Mouse (Mus musculus) erythroblast, adult 5-6 weeks (primary cell): Measurements from ENCODE around the gene Cenpv. TPM values are rescaled to one million over a fixed set of nuclear protein-coding genes. Genes with fewer than 3 reads are reported as not detected.

ENCODE experiments used
- ATAC-seq: replicated peaks from 2 replicates; pipeline ENCODE4 v1.8.0; 2016; ENCODE audit warnings: moderate number of reproducible peaks, mild to moderate bottlenecking, moderate TSS enrichment, inconsistent platforms; ENCODE audit not compliant: poor library complexity, low FRiP score, severe bottlenecking
- total RNA-seq, 2 experiments: library from RNA; stranded (forward) in 1 of 2; stranded (reverse) in 1 of 2; fragments of 150-400 nt in 1 of 2; fragments of 200-764, 138-1000 nt in 1 of 2; gene quantifications; 2 replicates each; pipeline versions ENCODE4 v1.2.3 to v1.2.4; 2015 to 2017; ENCODE audit warnings: low replicate concordance in 2 of 2

The Cenpv gene
- total RNA-seq (2015; ENCODE audit: low replicate concordance): 1.7 and 9.6 TPM in 2 replicates
- total RNA-seq (2017; ENCODE audit: low replicate concordance): 5.7 and 14.6 TPM in 2 replicates

- peak; percentile 71; the same call in 1 of the 2 replicates for ATAC-seq
Observed at GRCm38 (mm10) chr11:62539089-62539890, at the start of gene Cenpv. Cenpv (minus strand) TSS chr11:62539261.

DNA sequence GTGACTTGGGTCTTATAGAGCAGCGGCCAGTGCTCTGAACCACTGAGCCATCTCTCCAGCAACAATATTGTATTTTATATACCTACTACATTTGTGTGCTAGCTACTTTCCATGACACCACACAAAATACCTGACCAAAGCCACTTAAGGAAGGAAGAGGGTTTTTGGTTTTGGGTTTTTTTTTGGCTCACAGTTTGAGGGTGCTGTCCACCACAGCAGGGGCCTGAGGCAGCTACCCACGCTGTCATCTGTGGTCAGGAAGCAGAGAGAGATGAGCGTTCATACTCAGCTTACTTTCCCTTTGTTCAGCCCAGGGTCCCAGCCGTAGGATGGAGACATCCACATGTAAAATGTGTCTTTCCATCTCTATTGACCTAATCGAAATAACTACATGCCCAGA lies 48.0 kb upstream of the Cenpv start:
- ATAC-seq: no peak

DNA sequence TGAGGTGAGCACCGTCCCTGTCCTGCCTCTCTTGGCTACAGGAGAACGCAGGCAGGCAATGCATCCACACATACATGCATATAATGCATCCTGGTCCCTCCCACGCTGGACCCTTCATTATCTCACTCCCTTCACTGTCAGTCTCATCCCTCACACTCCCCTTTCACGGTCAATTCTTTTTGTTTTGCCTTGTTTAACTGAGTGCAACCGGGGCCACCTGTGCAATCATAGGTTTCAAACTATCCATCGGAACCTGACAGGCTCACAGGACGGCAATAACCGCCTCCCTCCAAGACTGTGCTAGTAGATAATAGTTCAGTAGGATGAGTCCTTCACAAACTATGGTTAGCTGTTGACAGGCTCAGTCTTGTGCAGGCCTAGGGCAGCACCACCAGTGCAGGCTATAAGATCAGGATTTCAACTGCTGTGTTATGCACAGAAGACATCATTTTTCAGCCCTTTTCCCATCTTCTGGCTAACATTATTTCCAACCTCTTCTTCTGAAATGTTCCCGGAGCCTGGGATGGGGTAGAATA lies 45.7 kb upstream of the Cenpv start:
- no peak for ATAC-seq

- ATAC-seq: no peak
Observed at GRCm38 (mm10) chr11:62583031-62583430, 44.0 kb upstream of the Cenpv start.

DNA sequence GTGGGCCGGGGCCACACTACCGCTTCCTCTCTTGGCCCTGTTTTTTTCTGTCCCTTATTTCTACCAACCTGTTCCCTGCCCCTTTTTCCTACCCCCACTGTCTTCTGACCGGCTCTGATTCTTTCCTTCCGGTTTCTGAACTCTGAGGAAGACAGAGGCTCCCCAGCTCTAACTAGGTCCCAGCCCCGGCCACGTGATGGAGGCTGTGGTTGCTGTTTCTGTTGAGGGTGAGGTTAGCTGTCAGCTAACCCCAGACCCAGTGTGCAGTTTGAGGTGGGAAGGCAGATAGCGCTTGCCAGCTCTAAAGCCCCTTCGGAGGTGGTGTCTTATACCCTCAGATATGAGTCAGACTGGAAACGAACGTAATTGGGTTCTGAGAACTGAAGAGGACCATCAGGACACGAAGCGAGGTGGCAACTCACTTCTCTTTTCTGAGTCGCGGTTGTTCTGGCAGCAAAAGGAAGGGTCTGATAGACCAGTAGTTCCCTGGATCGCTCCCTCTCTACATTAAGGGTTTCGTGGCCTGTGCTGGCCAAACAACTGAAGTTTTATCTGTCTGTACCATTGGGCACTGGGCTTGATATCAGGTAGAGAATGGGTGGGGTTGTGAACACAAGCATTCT lies 37.6 kb upstream of the Cenpv start:
- ATAC-seq: peak; percentile 40

DNA sequence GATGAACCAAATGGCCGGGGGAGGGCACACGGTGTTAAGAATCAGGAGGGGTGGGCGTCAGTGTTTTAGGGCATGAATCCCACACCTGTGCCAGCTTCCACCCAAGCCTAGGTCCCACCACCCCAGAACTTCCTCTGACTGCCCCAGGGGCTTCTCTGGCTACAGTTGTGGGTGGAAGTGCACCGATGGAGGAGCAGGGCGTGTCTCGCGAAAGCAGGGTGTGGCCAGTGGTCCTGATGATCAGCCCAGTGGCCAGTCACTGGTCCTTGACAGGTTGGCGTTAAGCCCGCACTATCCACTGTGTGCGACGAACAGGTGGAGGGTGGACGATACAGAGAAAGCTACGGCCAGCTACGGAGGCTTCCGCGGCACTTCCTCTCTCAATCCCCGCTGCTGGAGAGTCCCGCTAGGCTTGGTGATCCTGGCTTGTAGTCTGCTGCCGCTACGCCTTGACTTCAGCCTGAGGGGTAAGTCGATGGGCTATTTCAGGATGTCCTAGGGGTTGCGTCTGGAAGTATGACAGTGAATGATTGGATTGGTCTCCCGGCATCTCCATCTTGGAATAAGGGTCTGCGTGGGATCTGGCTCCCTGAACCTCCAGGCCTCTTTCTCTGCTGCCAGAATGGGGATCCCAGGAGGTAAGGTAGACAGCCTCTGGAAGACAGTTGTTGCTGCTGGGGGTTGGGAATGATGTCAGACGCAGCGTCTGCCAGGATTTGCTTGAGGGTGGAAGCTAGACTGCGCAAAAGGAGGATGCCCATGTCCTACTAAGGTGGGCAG lies 36.8 kb upstream of the Cenpv start:
- ATAC-seq: peak; percentile 89

- ATAC-seq: peak; percentile 87
Observed at GRCm38 (mm10) chr11:62575297-62575658, 36.2 kb upstream of the Cenpv start.

DNA sequence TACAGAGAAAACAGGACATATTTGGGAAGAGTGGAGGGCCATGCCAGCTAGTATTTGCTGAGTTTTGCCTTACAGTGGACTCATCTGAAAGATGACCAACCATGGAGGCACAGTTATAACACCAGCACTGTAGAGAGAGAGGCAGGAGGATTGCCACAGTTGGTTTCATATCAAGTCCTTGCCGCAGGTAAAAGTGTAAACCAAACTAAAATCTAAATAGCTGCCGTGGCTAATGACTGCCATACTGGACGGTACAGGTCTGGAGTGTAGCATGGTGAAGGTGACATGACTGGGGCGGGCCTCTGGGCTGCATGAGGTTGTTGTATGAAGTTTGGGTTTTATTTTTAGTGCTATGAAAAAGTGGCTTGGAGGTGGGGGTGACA lies 35.6 kb upstream of the Cenpv start:
- no peak for ATAC-seq

DNA sequence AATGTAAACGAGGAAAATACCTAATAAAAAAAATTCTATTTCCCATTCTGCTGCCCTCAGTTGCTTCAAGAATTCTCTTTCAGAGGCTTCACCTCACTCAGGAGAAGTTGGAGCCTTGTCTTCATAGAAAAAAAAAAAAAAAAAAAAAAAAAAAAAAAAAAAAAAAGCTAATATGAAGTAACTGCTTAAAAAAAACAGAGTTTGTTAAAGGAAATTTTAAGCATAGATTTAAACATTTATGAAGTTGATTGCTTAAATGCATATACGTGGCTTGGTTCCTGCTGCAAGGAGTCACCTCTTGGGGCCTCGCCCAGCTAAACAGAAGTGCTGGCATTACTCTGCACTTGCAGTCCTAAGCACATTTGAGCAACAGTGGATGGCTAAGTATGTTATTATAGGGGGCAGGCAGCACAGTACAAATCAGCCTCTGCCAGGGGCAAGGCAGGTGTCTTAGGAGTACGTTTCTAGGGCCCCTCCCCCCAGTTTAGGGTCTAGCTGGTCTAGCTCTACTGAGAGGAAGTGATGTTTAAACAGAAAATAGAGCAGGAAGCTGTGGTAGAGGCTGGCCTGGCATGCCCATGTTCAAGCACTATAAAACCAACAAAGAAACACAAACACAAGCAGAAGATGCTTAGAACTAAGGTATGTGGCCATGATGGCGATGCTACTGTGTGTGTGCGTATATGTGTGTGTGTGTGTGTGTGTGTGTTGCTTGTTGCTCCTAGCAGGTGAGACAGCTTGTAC lies 35.1 kb upstream of the Cenpv start, which contains the start of gene Trpv2:
Gene Trpv2 (plus strand): TSS at position 528 of the 744 bp plus-strand sequence.
- ATAC-seq: no peak

DNA sequence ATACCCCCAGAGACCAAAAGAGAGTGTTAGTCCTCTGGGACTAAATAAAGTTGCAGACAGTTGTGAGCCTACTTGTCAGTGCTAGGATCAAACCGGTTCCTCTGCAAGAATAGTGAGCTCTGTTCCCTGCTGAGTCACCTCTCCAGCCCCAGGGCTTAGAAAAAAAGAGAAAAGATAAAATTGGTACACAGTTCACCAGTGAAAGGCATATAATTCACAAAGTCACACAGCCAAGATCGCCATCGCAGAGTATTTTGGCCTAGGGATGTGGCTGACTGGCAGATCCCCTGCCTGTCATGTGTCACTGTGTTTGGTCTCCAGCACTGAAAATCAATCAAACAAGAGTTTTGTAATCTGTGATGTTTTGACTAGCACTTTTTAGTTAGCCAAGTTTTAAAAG lies 29.2 kb upstream of the Cenpv start:
- no peak for ATAC-seq

- ATAC-seq: no peak
Observed at GRCm38 (mm10) chr11:62566211-62566610, 27.1 kb upstream of the Cenpv start.

GRCm38 (mm10) chr11:62565747-62566146 lies 26.7 kb upstream of the Cenpv start:
- ATAC-seq: no peak; the same call in 1 of the 2 replicates

DNA sequence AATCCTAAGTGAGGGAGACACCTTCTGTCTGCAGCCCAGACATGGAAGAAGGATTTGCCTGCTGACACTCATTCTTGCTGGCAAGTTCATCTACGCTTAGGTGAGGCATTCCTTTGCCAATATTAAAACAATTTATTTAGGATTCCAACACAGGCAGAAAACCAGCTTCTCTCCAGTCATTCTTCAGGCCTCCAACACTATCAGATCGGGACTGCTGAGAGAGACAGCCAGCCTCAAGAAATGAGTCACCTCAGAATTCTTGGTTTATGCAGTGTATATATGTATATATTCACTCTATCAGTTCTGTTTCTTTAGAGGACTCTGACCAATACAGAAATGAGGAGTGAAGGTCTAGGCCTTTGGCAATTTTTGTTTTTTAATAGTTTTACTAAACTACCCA lies 24.5 kb upstream of the Cenpv start:
- ATAC-seq: no peak

GRCm38 (mm10) chr11:62560463-62561016 lies 21.5 kb upstream of the Cenpv start:
- ATAC-seq: peak; percentile 32

GRCm38 (mm10) chr11:62558961-62559646 lies 20.0 kb upstream of the Cenpv start:
- ATAC-seq: no peak

DNA sequence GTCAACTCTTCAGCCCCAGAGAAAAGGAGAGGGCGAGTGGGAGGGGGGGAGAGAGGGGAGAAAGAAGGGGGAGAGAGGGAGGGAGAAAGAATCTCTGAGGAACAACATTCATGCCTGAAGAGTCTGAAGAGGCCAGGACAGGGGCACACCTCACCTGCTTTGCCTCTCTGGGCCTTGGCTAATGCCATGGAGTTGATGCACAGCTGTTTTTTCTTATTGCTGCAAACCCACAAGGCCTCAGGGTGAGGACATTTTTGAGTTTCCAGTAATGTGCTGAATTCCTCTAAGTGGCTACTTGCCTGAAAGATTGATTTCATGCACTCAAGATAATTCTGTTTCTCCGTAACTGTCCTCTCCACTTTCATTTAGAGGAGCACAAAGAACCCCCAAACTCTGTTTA lies 19.1 kb upstream of the Cenpv start:
- no peak for ATAC-seq

DNA sequence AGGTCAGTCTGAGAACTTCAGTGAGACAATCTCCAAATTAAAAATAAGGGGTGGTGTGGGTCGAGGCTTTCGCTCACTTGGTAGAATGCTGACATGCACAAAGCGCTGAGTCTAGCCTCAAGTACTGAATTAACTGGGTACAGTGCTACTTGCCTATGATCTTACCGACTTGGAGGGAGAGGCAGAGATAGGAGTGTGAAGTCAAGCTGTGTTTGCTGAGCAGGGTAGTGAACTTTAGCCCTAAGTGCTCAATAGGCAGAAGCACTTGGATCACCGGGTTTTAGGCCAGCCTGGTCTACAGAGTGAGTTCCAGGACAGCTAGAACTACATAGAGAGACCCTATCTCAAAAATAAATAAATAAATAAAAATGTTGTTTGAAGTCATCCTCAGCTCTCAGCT lies 18.1 kb upstream of the Cenpv start:
- ATAC-seq: no peak

- ATAC-seq: no peak
Observed at GRCm38 (mm10) chr11:62555896-62556412, 16.9 kb upstream of the Cenpv start.
